Mouse (Mus musculus): Measurements from ENCODE around the gene Gm28043.

Gm28043 gene

DNA sequence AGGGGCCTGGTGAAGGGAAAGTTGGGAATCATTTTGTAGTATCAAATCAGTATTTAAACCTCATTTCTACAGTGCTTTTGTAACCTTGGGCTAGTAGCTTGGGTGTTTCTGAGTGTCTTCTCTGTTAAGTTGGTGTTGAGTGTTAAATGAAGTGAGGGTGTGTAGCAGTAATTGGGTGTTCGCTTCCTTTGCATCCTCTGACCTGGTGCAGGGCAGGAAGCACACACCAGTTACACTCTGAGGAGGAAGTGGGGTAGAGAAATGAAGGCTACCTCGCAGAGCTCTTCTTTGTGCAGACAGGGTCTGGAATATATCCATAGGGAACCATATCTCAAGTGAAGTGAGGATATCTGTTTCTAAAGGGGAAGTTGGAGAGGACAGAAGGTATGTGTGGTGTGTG is 66.2 kb downstream of the Gm28043 start:
- DNase-seq (ENCODE audit: low spot score), result no peak

GRCm38 (mm10) chr17:29681669-29682068 is 67.0 kb downstream of the Gm28043 start:
- DNase-seq (ENCODE audit: low spot score), result no peak

DNA sequence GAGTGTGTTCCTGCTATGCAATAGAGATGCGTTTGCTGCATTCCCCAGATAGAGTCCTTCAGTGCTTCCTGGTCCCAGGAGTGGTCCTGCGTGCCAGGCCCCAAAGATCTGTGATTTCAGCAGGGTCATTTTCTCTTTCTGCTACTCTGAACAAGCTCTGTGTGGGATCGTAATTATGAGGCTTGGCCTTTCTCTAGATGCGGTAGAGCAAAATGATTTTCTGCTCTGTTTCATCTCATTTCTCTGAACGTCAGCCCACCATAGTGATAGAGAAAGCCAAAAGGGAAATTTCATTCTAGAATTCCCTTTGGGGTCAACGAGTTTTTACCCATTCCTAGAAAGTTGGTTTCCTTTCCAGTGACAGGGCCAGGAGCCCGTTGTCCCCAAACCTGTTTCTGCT is 67.6 kb downstream of the Gm28043 start:
- no peak for DNase-seq (ENCODE audit: low spot score)

- DNase-seq (ENCODE audit: low spot score), result no peak
Observed at GRCm38 (mm10) chr17:29683127-29683526, 68.5 kb downstream of the Gm28043 start.

- DNase-seq (ENCODE audit: low spot score), result no peak
Observed at GRCm38 (mm10) chr17:29684275-29684674, 69.6 kb downstream of the Gm28043 start.

- DNase-seq (ENCODE audit: low spot score), result no peak
Observed at GRCm38 (mm10) chr17:29686771-29687170, 72.1 kb downstream of the Gm28043 start.

- no peak for DNase-seq (ENCODE audit: low spot score)
Observed at GRCm38 (mm10) chr17:29687373-29687772, 72.7 kb downstream of the Gm28043 start.

DNA sequence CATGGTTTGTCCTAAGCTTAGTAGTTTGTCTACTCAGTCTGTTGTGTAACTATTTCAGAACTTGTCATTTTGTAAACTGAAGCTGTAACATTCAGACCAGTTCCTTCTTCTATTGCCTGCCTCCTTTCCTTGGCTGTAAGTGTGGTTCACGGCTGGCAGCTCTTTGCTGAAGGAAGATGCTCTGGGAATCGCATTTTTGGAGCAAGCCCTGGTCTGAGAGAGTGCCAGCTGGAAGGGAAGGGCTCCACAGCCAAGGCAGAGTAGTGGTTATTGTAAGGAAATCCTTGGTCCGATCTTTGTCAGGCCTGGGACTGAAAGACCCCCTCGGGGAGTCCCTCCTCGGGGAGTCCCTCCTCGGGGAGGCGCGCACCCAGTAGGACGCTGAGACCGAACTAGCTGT is 73.9 kb downstream of the Gm28043 start:
- no peak for DNase-seq (ENCODE audit: low spot score)

GRCm38 (mm10) chr17:29690257-29690656 is 75.6 kb downstream of the Gm28043 start:
- no peak for DNase-seq (ENCODE audit: low spot score)

- no peak for DNase-seq (ENCODE audit: low spot score)
Observed at GRCm38 (mm10) chr17:29692827-29693226, 78.2 kb downstream of the Gm28043 start.

- DNase-seq (ENCODE audit: low spot score), result no peak
Observed at GRCm38 (mm10) chr17:29693571-29693970, 78.9 kb downstream of the Gm28043 start.

GRCm38 (mm10) chr17:29694516-29694915 is 79.8 kb downstream of the Gm28043 start:
- DNase-seq (ENCODE audit: low spot score), result no peak

DNA sequence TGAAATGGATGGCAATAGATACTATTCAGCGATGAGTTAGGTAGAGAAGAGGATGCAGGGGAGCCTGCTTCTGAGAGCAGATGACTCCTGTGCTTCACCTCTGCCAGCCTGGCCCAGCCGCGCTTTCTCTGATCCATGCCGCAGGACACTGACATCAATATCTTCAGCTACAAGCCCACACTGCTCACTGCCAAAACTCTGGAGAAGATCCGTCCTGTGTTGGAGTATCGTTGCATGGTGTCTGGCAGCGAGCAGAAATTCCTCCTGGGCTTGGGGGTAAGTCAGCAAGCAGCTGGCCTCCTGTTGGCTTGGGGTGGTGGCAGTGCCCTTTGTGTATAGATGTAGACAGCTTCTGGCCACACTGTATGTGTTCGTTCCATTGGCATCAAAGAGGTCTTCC is 82.3 kb downstream of the Gm28043 start:
- DNase-seq (ENCODE audit: low spot score), result no peak

DNA sequence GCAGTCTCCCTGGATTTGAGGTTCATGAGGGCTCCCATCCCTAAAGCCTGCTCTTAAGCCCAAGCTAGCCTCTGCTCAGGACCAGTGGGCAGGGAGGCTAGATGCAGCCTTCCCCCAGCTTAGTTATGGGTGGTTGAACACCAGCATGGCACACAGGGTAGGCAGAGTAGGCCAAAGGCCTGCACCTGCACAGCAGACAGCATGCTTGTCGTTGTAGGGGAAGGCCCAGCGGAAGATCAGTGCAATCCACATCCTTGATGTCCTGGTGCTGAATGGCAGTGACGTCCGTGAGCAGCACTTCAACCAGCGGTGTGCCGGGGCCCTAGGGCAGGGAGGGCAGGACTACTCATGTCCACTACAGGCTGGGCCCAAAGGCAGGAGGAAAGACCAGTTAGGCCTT is 83.7 kb downstream of the Gm28043 start:
- DNase-seq (ENCODE audit: low spot score), result no peak

DNA sequence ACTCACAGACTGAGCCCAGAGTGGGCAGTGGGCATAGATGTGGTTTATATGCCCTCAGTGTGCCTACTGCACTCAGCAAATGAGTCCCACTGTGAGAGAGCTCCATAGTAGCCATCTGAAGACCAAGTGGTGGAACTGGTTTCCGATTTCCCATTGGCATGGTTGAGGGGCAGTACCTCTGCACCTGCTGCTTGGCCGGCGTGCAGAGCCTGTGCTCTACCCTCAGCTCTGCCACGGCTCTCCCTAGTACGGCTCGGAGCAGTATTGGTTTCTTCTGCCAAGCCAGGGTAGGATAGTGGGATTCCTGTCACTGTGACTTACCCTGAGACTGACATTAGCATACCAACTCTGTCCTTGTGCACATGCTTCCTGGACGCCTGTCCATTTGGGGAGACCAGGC is 85.9 kb downstream of the Gm28043 start:
- DNase-seq (ENCODE audit: low spot score), result no peak

DNA sequence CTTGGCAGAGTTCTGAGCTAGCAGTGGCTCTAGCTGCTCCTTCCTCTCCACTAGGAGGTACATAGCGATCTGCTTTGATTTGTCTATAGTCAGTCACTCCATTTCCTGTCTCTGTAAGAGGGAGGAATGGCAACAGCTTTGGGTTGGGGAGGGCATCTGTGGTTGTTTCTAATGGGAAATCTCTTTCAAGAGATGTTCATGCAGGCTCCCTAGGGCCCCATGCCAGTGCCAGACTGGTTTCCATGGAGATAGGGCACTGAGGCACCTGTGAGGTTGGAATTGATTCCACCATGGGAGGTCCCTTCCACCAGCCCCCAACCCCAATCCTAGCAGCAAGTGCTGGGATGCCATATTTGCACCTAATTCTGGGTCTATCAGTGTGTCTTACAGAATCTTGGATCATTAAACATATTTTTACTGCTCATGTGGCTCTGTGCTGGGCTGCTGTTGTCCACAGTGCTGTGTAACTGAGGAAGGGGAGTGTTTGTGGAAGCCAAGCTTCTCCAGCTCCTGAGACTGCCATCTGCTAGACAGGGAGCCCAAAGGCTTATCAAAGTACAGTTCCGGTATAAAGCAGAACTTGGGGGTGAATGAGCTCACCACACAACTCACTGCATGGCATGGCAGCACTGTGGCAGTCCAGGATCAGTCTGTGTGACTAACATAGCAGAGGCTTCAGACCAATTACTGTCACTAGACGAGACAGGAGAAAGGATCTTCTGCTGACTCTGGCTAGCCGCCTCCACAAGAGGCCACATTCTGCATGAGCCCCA is 88.4 kb downstream of the Gm28043 start:
- no peak for DNase-seq (ENCODE audit: low spot score)

DNA sequence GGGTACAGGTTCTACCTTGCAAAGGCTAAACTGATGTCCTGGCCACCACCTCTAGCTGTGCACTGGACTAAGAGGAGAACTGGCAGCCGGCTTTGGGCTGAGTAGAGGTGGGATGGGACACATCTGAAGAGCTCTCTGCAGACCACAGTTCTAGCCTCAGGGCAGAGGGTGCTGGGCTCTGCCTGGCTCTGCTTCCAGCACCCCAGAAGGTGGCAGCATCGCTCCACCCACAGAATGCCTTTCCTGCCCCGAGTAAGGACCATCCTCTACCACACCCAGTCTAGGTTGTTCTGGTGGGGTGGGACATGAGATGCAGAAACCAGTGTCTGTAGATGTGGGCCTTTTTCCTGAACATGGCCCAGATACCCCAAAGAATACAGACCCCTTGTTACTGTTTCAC is 90.1 kb downstream of the Gm28043 start:
- DNase-seq (ENCODE audit: low spot score), result no peak

- no peak for DNase-seq (ENCODE audit: low spot score)
Observed at GRCm38 (mm10) chr17:29705881-29706280, 91.2 kb downstream of the Gm28043 start.

DNA sequence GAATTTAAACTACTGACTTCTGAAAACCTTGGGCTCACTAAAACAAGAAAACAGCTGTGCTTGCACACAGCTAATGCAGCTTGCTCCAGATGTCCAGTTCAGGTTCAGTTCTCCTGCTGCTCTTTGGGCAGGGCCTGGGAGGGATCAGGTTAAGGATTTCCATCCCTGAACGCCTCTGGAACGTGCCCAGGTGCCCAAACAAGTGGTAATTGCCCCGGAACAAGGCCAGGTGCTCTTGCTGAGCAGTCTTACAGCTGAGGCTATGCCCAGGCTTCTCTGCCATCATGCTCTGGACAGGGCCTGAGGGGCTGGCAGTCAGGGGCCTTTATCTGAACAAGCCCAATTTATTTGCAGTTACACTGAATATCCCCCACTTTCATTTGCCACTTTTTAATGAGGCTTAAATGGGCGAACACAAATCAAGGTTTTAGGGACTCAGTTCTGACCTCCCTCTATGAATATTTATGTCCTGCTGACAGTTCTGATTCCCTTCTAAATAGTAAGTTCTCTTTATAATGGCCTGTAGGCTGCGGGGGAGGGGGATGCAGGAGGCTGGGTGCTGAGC is 92.4 kb downstream of the Gm28043 start:
- no peak for DNase-seq (ENCODE audit: low spot score)

- DNase-seq (ENCODE audit: low spot score), result no peak
Observed at GRCm38 (mm10) chr17:29708783-29709182, 94.1 kb downstream of the Gm28043 start.

GRCm38 (mm10) chr17:29710562-29711044 is 95.9 kb downstream of the Gm28043 start:
- no peak for DNase-seq (ENCODE audit: low spot score)

DNA sequence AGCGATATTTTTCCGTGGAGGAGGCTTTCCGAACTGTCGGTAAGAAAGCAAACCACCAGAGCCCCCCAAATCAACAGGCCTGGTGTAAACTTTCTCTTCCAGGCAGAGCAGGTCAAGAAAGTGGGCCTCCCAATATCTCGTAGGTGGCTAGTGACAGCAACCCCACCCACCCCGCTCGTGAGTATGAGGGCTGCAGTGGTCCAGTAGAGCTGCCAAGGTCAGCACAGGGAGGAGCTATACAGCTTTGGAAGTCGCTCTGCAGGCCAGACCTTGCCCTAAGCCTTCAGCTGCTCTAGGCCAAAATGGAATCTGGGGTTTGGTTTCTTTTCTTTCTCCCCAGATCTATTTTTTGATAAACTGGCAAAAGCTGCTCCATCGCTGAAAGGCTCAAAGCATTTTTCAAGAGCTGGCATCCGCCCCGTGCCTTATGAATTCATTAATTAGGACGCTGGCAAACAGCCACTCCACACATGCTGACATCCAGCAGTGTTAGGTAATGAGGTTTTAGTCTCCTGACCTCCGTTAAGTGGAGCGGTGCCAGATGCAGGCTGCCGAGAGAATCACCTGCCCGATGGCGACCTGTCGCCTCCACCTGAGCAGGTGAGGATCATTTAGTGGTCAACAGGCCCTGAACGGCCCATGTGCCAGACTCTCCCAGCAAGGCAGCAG is 96.5 kb downstream of the Gm28043 start:
- no peak for DNase-seq (ENCODE audit: low spot score)

DNA sequence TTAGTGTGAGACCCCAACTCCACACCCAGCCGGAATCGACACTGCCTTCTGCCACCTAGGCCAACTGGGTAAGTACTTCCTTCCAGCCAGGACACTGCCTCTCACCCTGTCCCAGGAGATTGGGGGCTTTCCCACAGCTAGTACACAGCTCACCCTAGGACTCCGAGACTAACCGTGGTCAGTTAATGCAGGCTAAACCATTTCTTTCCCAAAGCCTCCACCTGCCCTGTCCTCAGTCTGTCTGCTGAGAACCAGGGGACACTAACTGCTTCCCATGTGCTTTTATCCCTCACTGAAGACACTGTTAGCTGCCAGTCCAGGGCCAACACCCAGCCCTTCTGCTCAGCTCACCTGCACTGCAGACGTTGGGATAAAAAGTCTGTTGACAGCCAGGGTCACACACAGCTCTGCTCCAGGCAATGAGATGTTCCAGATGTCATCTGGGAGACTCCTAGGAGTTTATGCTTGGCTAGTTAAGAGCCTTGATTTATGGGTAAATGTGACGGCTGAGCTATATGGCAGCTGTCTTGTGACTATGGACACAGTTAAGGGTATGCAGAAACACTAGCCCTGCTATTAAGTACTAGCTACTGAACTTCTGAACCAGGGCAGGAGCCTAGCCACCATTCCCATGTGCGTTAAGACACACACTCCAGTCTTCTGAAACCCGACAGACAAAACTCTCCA is 97.2 kb downstream of the Gm28043 start:
- no peak for DNase-seq (ENCODE audit: low spot score)
